Mouse (Mus musculus) hindlimb bud, embryonic 11.5 days (tissue): ENCODE results near the gene Scand1.

Experiments used
- DNase-seq: peaks from one replicate; pipeline ENCODE4 v3.0.0-alpha.2; 2012; ENCODE audit warnings: low read depth, low spot score; ENCODE audit errors: extremely low spot score

The Scand1 gene

GRCm38 (mm10) chr2:156309948-156310347 is 2.6 kb downstream of the Scand1 start:
- DNase-seq: no peak

GRCm38 (mm10) chr2:156307261-156307660 is 5.2 kb downstream of the Scand1 start:
- no peak for DNase-seq

- no peak for DNase-seq
Observed at GRCm38 (mm10) chr2:156305818-156306217, 6.7 kb downstream of the Scand1 start.

- DNase-seq: no peak
Observed at GRCm38 (mm10) chr2:156304351-156304750, 8.2 kb downstream of the Scand1 start.

GRCm38 (mm10) chr2:156302063-156302462 is 10.4 kb downstream of the Scand1 start:
- no peak for DNase-seq

- no peak for DNase-seq
Observed at GRCm38 (mm10) chr2:156298458-156298857, 14.0 kb downstream of the Scand1 start.

GRCm38 (mm10) chr2:156297653-156298052 is 14.9 kb downstream of the Scand1 start:
- no peak for DNase-seq

- no peak for DNase-seq
Observed at GRCm38 (mm10) chr2:156296190-156296589, 16.3 kb downstream of the Scand1 start.

- DNase-seq: no peak
Observed at GRCm38 (mm10) chr2:156295601-156296063, 16.9 kb downstream of the Scand1 start.

- DNase-seq: no peak
Observed at GRCm38 (mm10) chr2:156291998-156292397, 20.5 kb downstream of the Scand1 start.

GRCm38 (mm10) chr2:156289552-156290160 is 22.8 kb downstream of the Scand1 start:
- no peak for DNase-seq

GRCm38 (mm10) chr2:156288222-156288621 is 24.3 kb downstream of the Scand1 start:
- no peak for DNase-seq

GRCm38 (mm10) chr2:156286733-156287132 is 25.8 kb downstream of the Scand1 start:
- no peak for DNase-seq

- DNase-seq: no peak
Observed at GRCm38 (mm10) chr2:156285161-156285560, 27.3 kb downstream of the Scand1 start.

- no peak for DNase-seq
Observed at GRCm38 (mm10) chr2:156281227-156281626, 31.3 kb downstream of the Scand1 start.

- DNase-seq: peak; percentile 56
Observed at GRCm38 (mm10) chr2:156278226-156279017, 34.1 kb downstream of the Scand1 start.

- DNase-seq: no peak
Observed at GRCm38 (mm10) chr2:156272553-156272952, 40.0 kb downstream of the Scand1 start.

GRCm38 (mm10) chr2:156267636-156268035 is 44.9 kb downstream of the Scand1 start:
- DNase-seq: no peak

- no peak for DNase-seq
Observed at GRCm38 (mm10) chr2:156263204-156263893, 49.2 kb downstream of the Scand1 start.
